Mouse (Mus musculus) hindlimb bud, embryonic 11.5 days (tissue): ENCODE measurements around the gene Ece2.

Experiments
- DNase-seq: peaks from one replicate; pipeline ENCODE4 v3.0.0-alpha.2; 2012; ENCODE audit warnings: low read depth, low spot score; ENCODE audit errors: extremely low spot score

Ece2 gene

DNA sequence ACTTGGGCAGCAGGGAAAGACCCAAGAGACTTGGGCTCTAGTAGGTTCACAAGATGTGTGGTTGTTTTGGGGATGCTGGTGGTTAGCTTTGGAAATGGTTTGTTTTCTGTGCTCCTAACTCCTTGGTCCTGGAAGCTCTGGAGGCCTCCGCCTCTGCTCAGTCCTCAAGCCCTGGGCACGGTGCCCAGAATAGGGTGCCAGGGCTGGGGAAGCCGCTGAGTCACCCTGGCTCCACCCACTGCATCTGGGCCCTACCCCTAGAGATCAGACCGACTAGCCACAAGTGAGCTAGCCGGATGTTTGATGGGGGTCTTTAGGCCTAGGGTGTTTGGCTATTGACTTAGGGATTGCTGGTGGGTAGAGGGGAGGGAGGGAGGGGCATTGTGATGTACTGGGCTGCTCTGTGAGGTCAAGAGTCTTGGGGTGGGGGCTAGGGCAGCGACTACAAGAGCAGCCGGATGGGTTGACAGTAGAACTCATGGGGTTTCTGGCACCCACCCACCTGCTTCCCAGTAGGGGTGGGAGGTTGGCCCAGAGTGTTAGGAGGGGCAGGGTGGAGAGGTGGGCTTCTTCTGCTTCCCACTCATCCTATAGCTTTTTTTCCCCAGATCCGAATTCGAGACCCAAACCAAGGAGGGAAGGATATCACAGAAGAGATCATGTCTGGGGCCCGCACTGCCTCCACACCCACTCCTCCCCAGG, 48.5 kb downstream of the Ece2 start:
- DNase-seq = no peak

- no peak for DNase-seq
These were observed 61.1 kb downstream of the Ece2 start for GRCm38 (mm10) chr16:20690774-20691173.

DNA sequence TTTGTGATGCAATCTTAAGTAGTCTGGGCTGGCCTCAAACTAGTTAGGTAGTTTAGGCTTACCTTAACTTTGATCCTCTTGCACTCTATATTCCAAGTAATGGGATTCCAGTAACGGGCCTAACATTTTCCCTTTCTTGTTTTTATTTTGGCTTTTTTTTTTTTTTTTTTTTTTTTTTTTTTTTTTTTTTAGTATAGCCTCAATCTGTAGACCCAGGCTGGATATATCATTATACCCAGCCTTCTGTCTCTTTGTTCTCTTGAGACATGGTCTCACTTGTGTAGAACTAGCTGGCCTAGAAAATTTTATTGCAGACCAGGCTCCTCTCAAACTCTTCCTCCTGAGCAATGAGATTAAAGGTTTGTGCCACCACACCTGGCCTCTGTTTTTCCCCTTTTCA, 62.0 kb downstream of the Ece2 start:
- no peak for DNase-seq

GRCm38 (mm10) chr16:20692241-20692965, 62.8 kb downstream of the Ece2 start:
- no peak for DNase-seq

DNA sequence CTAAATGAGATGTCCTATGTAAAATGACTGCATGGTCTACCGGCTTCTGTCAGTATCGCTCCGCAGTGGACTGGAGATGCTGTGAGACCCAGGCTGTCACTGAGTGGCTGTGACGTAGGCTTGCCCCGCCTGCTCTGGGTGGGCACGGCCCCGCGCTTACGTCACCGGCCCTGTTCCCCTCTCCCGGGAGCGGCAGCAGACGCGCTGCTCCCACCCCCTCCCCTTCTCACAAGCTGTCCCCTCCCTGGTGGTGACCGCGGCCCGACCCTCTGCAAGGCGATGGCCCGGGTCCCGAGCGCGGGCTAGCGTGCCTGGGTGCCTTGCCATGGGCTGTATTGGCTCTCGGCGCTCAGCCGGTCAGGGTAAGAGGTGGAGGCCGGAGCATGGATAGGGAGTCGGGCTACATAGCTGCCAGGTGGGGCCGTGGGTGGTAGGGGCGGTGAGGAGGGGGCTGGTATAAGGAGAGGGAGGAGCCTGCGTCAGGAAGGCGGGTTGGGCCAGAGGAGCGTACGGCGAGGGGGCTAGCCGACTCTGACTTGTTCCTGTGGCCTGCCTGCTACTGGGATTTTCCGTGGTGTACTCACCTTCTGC, 63.6 kb downstream of the Ece2 start, which contains the start of gene Fam131a:
Gene Fam131a (plus strand): TSS at position 131 of the 591 bp plus-strand sequence.
- peak; percentile 68 for DNase-seq

DNA sequence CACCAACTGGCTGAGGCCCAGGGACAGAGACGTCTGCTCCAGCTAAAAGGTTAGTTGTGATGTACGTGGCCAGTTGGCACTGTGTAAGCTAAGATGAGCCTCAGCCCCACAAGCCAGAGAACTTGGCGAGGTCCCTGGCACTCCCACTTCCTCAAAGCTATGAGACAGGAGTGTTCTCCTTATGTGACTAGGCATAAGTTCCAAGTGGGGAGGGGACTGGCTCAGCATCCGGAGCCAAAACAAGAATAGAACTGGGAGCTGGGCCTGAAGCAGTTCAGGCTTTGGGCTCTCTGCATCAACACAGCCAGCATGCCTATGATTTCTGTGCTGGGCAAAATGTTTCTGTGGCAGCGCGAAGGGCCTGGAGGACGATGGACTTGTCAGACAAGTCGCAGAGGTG, 65.2 kb downstream of the Ece2 start:
- DNase-seq = no peak

- DNase-seq = no peak
These were observed 66.1 kb downstream of the Ece2 start for GRCm38 (mm10) chr16:20695622-20696323.
